ENCODE assay signal across 22 mouse cellular contexts in the genomic region with DNA sequence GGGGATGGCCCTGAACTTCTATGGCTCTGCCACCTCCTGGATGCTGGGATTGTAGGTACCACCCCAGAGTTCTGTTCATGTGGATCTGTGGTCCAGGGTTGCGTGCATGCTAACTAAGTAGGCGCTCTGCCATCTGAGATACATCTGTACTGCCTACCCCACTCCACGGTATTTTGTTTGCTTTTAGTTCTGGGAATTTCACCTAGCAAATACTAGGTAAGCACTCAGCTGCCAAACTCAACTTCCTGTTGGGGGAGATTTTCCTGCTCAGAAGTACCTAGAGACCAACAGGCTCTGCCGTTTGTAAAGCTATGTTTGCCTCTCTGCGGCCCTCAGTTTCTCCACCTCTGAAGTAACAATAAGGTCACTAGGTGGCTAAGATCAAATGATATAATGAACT. TPM values are rescaled to one million over a fixed set of nuclear protein-coding genes. Genes with fewer than 3 reads are reported as not detected.
A peak's percentile ranks its signal among the peaks of the same experiment; 100 is the strongest.
DNase-seq lines count a peak whose midpoint lies in the region; ATAC-seq lines count a peak whose summit lies in the region.
"Had no signal": no experiment of that assay in that cellular context is flagged by ENCODE, and none has a peak within 500 bp of the region (broad histone marks: within the 10 kb centered on the region; RNA-seq: fewer than 3 reads in every experiment).

No protein-coding gene starts in this region.

- no peaks in the 10 kb centered on the region for H3K27me3 ChIP-seq in forebrain, embryonic 13.5 days
- H3K27me3 ChIP-seq in forebrain, embryonic 11.5 days (ENCODE audit: control insufficient read depth, insufficient read depth, low read length) = no peaks in the 10 kb centered on the region; the same call in 1 of the 2 replicates
- no peaks in the 10 kb centered on the region; the same call in 1 of the 2 replicates for H3K27me3 ChIP-seq in hindbrain, embryonic 14.5 days (ENCODE audit: control insufficient read depth, insufficient read depth, low read length)
- peaks cover 14% of the 10 kb centered on the region; the same call in 1 of the 2 replicates for H3K27me3 ChIP-seq in hindbrain, embryonic 10.5 days (ENCODE audit: insufficient read depth, poor library complexity, severe bottlenecking)
- peaks cover 13% of the 10 kb centered on the region; the same call in 1 of the 2 replicates for H3K27me3 ChIP-seq in midbrain, embryonic 10.5 days (ENCODE audit: low read depth, poor library complexity, severe bottlenecking)
- no peaks in the 10 kb centered on the region; the same call in 1 of the 2 replicates for H3K27me3 ChIP-seq in midbrain, embryonic 16.5 days (ENCODE audit: control insufficient read depth, insufficient read depth, low read depth, low read length)
- H3K27me3 ChIP-seq in midbrain, embryonic 14.5 days (ENCODE audit: control insufficient read depth, insufficient read depth, low read length) = no peaks in the 10 kb centered on the region

- no peak overlapping the region for H3K4me3 ChIP-seq in forebrain, embryonic 13.5 days
- no peak overlapping the region for H3K4me3 ChIP-seq in forebrain, embryonic 11.5 days (ENCODE audit: low read depth, low read length)
- no peak overlapping the region; the same call in 1 of the 2 replicates for H3K4me3 ChIP-seq in hindbrain, embryonic 14.5 days (replicated peaks; ENCODE audit: low read length)
- no peak overlapping the region for H3K4me3 ChIP-seq in hindbrain, embryonic 10.5 days
- H3K4me3 ChIP-seq in midbrain, embryonic 10.5 days = no peak overlapping the region
- H3K4me3 ChIP-seq in midbrain, embryonic 16.5 days (ENCODE audit: low read depth, low read length) = no peak overlapping the region
- no peak overlapping the region; the same call in 1 of the 2 replicates for H3K4me3 ChIP-seq in midbrain, embryonic 14.5 days (replicated peaks; ENCODE audit: low read depth, low read length)

- no peaks in the 10 kb centered on the region for H3K9me3 ChIP-seq in forebrain, embryonic 13.5 days (replicated peaks)
- no peaks in the 10 kb centered on the region for H3K9me3 ChIP-seq in forebrain, embryonic 11.5 days (ENCODE audit: control insufficient read depth, low read length)
- H3K9me3 ChIP-seq in hindbrain, embryonic 14.5 days (ENCODE audit: control insufficient read depth, low read length) = no peaks in the 10 kb centered on the region
- no peaks in the 10 kb centered on the region for H3K9me3 ChIP-seq in hindbrain, embryonic 10.5 days
- no peaks in the 10 kb centered on the region for H3K9me3 ChIP-seq in midbrain, embryonic 10.5 days (replicated peaks)
- no peaks in the 10 kb centered on the region for H3K9me3 ChIP-seq in midbrain, embryonic 16.5 days (replicated peaks; ENCODE audit: control insufficient read depth, low read length, poor library complexity, severe bottlenecking)
- no peaks in the 10 kb centered on the region for H3K9me3 ChIP-seq in midbrain, embryonic 14.5 days (ENCODE audit: control insufficient read depth, low read length)
- H3K9me3 ChIP-seq: embryonic facial prominence, embryonic 12.5 days; heart, embryonic 10.5 days; megakaryocyte, embryonic 14.5 days had no signal

- no peaks in the 10 kb centered on the region for H3K4me1 ChIP-seq in forebrain, embryonic 13.5 days
- H3K4me1 ChIP-seq in forebrain, embryonic 11.5 days (replicated peaks; ENCODE audit: control insufficient read depth, insufficient read depth, low read length) = no peaks in the 10 kb centered on the region
- no peaks in the 10 kb centered on the region for H3K4me1 ChIP-seq in hindbrain, embryonic 14.5 days (replicated peaks; ENCODE audit: control insufficient read depth, insufficient read depth, low read length)
- no peaks in the 10 kb centered on the region for H3K4me1 ChIP-seq in hindbrain, embryonic 10.5 days (replicated peaks)
- peaks cover 7% of the 10 kb centered on the region for H3K4me1 ChIP-seq in midbrain, embryonic 10.5 days
- H3K4me1 ChIP-seq in midbrain, embryonic 16.5 days (ENCODE audit: control insufficient read depth, insufficient read depth, low read length) = no peaks in the 10 kb centered on the region
- no peaks in the 10 kb centered on the region for H3K4me1 ChIP-seq in midbrain, embryonic 14.5 days (ENCODE audit: control insufficient read depth, insufficient read depth, low read length)
- H3K4me1 ChIP-seq: embryonic facial prominence, embryonic 12.5 days had no signal

- ATAC-seq in forebrain, embryonic 13.5 days = no peak
- ATAC-seq in forebrain, embryonic 11.5 days (replicated peaks; ENCODE audit: low FRiP score) = no peak
- no peak for ATAC-seq in hindbrain, embryonic 14.5 days (ENCODE audit: low FRiP score)
- no peak for ATAC-seq in midbrain, embryonic 16.5 days
- ATAC-seq in midbrain, embryonic 14.5 days (ENCODE audit: low FRiP score, low TSS enrichment) = no peak
- ATAC-seq: CD4-positive, CD25-positive, alpha-beta regulatory T cell, adult 4 months; inflammation-experienced regulatory T-cells, adult 6 months had no signal

- no peaks in the 10 kb centered on the region for H3K36me3 ChIP-seq in forebrain, embryonic 13.5 days (ENCODE audit: poor library complexity, severe bottlenecking)
- no peaks in the 10 kb centered on the region for H3K36me3 ChIP-seq in forebrain, embryonic 11.5 days (ENCODE audit: control insufficient read depth, insufficient read depth, low read length)
- no peaks in the 10 kb centered on the region for H3K36me3 ChIP-seq in hindbrain, embryonic 14.5 days (replicated peaks; ENCODE audit: control insufficient read depth, insufficient read depth)
- H3K36me3 ChIP-seq in hindbrain, embryonic 10.5 days = no peaks in the 10 kb centered on the region
- H3K36me3 ChIP-seq in midbrain, embryonic 10.5 days = no peaks in the 10 kb centered on the region
- no peaks in the 10 kb centered on the region for H3K36me3 ChIP-seq in midbrain, embryonic 16.5 days (ENCODE audit: control insufficient read depth, insufficient read depth, low read length)
- H3K36me3 ChIP-seq in midbrain, embryonic 14.5 days (ENCODE audit: control insufficient read depth, insufficient read depth, low read length) = no peaks in the 10 kb centered on the region
- H3K36me3 ChIP-seq: embryonic facial prominence, embryonic 12.5 days; heart, embryonic 10.5 days had no signal

- no peak for DNase-seq in forebrain, embryonic 11.5 days (ENCODE audit: low spot score)
- DNase-seq in hindbrain, embryonic 14.5 days (ENCODE audit: low spot score) = no peak
- DNase-seq in hindbrain, embryonic 10.5 days (ENCODE audit: low spot score) = no peak
- DNase-seq in midbrain, embryonic 10.5 days (ENCODE audit: low spot score) = no peak
- DNase-seq in midbrain, embryonic 14.5 days = no peak
- DNase-seq in gastrocnemius, postnatal 4 days (ENCODE audit: low spot score in 2 of 2) = no peak

- no peak overlapping the region for H3K9ac ChIP-seq in forebrain, embryonic 13.5 days
- no peak overlapping the region; the same call in 1 of the 2 replicates for H3K9ac ChIP-seq in forebrain, embryonic 11.5 days (ENCODE audit: low read length)
- no peak overlapping the region for H3K9ac ChIP-seq in hindbrain, embryonic 14.5 days
- no peak overlapping the region for H3K9ac ChIP-seq in midbrain, embryonic 16.5 days (ENCODE audit: low read depth, low read length)
- no peak overlapping the region for H3K9ac ChIP-seq in midbrain, embryonic 14.5 days (replicated peaks; ENCODE audit: low read length)

- H3K4me2 ChIP-seq in forebrain, embryonic 13.5 days = peak overlapping the region; percentile 51; the same call in 1 of the 2 replicates
- H3K4me2 ChIP-seq in forebrain, embryonic 11.5 days (ENCODE audit: low read depth, low read length, severe bottlenecking) = no peak overlapping the region
- H3K4me2 ChIP-seq in hindbrain, embryonic 14.5 days (replicated peaks) = peak overlapping the region; percentile 50
- H3K4me2 ChIP-seq in midbrain, embryonic 16.5 days (ENCODE audit: low read length) = no peak overlapping the region; the same call in 1 of the 2 replicates
- peak overlapping the region; percentile 54 for H3K4me2 ChIP-seq in midbrain, embryonic 14.5 days (ENCODE audit: low read length)

- WGBS in forebrain, embryonic 13.5 days = 87% methylated on average over 5 of the region's 5 CpGs
- 90% methylated on average over 5 of the region's 5 CpGs for WGBS in forebrain, embryonic 11.5 days
- WGBS in hindbrain, embryonic 14.5 days = 93% methylated on average over 5 of the region's 5 CpGs
- 89% methylated on average over 5 of the region's 5 CpGs for WGBS in hindbrain, embryonic 10.5 days
- 88% methylated on average over 5 of the region's 5 CpGs for WGBS in midbrain, embryonic 10.5 days
- 93% methylated on average over 5 of the region's 5 CpGs for WGBS in midbrain, embryonic 16.5 days
- 92% methylated on average over 5 of the region's 5 CpGs for WGBS in midbrain, embryonic 14.5 days

- no peak overlapping the region for H3K27ac ChIP-seq in forebrain, embryonic 13.5 days
- no peak overlapping the region for H3K27ac ChIP-seq in forebrain, embryonic 11.5 days (ENCODE audit: low read depth, low read length)
- no peak overlapping the region for H3K27ac ChIP-seq in hindbrain, embryonic 14.5 days
- no peak overlapping the region for H3K27ac ChIP-seq in hindbrain, embryonic 10.5 days
- H3K27ac ChIP-seq in midbrain, embryonic 10.5 days (replicated peaks) = 0 out of 2 replicates have a peak overlapping the region, but pooled peaks have one; percentile 80
- no peak overlapping the region for H3K27ac ChIP-seq in midbrain, embryonic 16.5 days (ENCODE audit: low read length)
- H3K27ac ChIP-seq in midbrain, embryonic 14.5 days (replicated peaks; ENCODE audit: low read depth, low read length) = no peak overlapping the region
- H3K27ac ChIP-seq: embryonic facial prominence, embryonic 12.5 days; layer of hippocampus, adult 2 months had no signal

RNA-seq across cellular contexts. Expression of gene Dmrt3, which starts 25.0 kb away (rescaled TPM):
- 6.7 and 7.8 TPM in 2 replicates for polyA plus RNA-seq in forebrain, embryonic 13.5 days (2015; fragmentation: Nextera tagmentation; extraction: Ambion mirVana)
- polyA plus RNA-seq in forebrain, embryonic 11.5 days (2014; fragmentation: Nextera tagmentation; extraction: Ambion mirVana) = 21.8 and 23.8 TPM in 2 replicates
- 0.80 and 0.86 TPM in 2 replicates for polyA plus RNA-seq in hindbrain, embryonic 14.5 days (2014; fragmentation: Nextera tagmentation; extraction: Ambion mirVana)
- polyA plus RNA-seq in hindbrain, embryonic 10.5 days (2016; fragmentation: Nextera tagmentation; extraction: Ambion mirVana) = 0.26 and 1.3 TPM in 2 replicates
- polyA plus RNA-seq in midbrain, embryonic 10.5 days (2016; fragmentation: Nextera tagmentation; extraction: Ambion mirVana) = 0.39 and 2.1 TPM in 2 replicates
- not detected in 2 replicates for polyA plus RNA-seq in midbrain, embryonic 16.5 days (2015; fragmentation: Nextera tagmentation; extraction: Ambion mirVana)
- polyA plus RNA-seq in midbrain, embryonic 14.5 days (2014; fragmentation: Nextera tagmentation; extraction: Ambion mirVana) = 0.54 TPM in 1 of 2 replicates, not detected in the other
- not detected for total RNA-seq in gastrocnemius, postnatal 4 days (2021)
- total RNA-seq: adrenal gland, adult 8-10 months; gastrocnemius, postnatal 14 days; heart, postnatal 14 days; left cerebral cortex, postnatal 14 days had no signal
- polyA plus RNA-seq: CD4-positive, CD25-positive, alpha-beta regulatory T cell, adult 4 months; heart, embryonic 10.5 days; inflammation-experienced regulatory T-cells, adult 6 months; kidney, adult 2 months; liver, embryonic 16.5 days; Patski had no signal

RNA-seq across cellular contexts. Expression of gene Dmrt2, which starts 37.1 kb away (rescaled TPM):
- polyA plus RNA-seq in forebrain, embryonic 13.5 days (2015; fragmentation: Nextera tagmentation; extraction: Ambion mirVana) = 0.26 and 0.43 TPM in 2 replicates
- 0.41 and 0.48 TPM in 2 replicates for polyA plus RNA-seq in forebrain, embryonic 11.5 days (2014; fragmentation: Nextera tagmentation; extraction: Ambion mirVana)
- polyA plus RNA-seq in hindbrain, embryonic 14.5 days (2014; fragmentation: Nextera tagmentation; extraction: Ambion mirVana) = not detected in 2 replicates
- polyA plus RNA-seq in hindbrain, embryonic 10.5 days (2016; fragmentation: Nextera tagmentation; extraction: Ambion mirVana) = 0.17 and 0.82 TPM in 2 replicates
- polyA plus RNA-seq in midbrain, embryonic 10.5 days (2016; fragmentation: Nextera tagmentation; extraction: Ambion mirVana) = 0.05 and 0.16 TPM in 2 replicates
- 0.23 TPM in 1 of 2 replicates, not detected in the other for polyA plus RNA-seq in midbrain, embryonic 16.5 days (2015; fragmentation: Nextera tagmentation; extraction: Ambion mirVana)
- 0.09 TPM in 1 of 2 replicates, not detected in the other for polyA plus RNA-seq in midbrain, embryonic 14.5 days (2014; fragmentation: Nextera tagmentation; extraction: Ambion mirVana)
- total RNA-seq in gastrocnemius, postnatal 4 days (2021) = 10 to 100 TPM; 11.4 to 13.9 TPM
- total RNA-seq: neutrophil, adult 5-6 weeks had no signal
- polyA plus RNA-seq: CD4-positive, CD25-positive, alpha-beta regulatory T cell, adult 4 months; inflammation-experienced regulatory T-cells, adult 6 months; Patski had no signal

Comparison
In these comparisons a context has a peak if more than half of its experiments do, and no peak if none do; other contexts are left out.
1. H3K4me2 ChIP-seq: peak in forebrain, embryonic 13.5 days (single experiment), hindbrain, embryonic 14.5 days (single experiment) and midbrain, embryonic 14.5 days (single experiment); none in forebrain, embryonic 11.5 days (single experiment) and midbrain, embryonic 16.5 days (single experiment).